Mouse (Mus musculus): Measurements from ENCODE around the gene AU022252. TPM values are rescaled to one million over a fixed set of nuclear protein-coding genes. Genes with fewer than 3 reads are reported as not detected.
A peak's percentile ranks its signal among the peaks of the same experiment; 100 is the strongest.

The AU022252 gene
- total RNA-seq, 2 experiments from 2014 or later: 21.2 to 21.3 TPM

DNA sequence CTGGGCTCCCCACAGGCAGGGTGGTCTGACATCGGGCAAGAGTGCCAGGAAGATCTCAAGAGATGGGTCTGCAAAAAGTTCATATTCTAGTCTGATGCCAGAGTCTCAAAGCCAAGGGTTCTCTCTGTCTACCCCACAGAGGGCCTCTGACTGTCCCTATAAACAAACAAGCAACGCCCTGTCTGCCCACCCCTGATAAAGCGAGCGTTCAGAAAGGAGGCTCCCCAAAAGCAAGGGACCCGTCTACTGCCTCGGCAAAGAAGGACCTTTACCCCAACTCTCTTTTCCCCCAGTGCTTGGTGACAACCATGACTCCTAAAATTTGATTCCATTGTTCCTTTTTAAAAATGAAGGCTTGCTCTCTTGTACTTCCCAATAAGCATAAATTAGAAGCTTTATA, 42.6 kb downstream of the AU022252 start, which contains the start of gene Ermap:
Gene Ermap, minus strand, starts transcription at position 148 of the 400 bp plus-strand sequence.
- no peak for DNase-seq (ENCODE audit: low spot score in 2 of 2)

DNA sequence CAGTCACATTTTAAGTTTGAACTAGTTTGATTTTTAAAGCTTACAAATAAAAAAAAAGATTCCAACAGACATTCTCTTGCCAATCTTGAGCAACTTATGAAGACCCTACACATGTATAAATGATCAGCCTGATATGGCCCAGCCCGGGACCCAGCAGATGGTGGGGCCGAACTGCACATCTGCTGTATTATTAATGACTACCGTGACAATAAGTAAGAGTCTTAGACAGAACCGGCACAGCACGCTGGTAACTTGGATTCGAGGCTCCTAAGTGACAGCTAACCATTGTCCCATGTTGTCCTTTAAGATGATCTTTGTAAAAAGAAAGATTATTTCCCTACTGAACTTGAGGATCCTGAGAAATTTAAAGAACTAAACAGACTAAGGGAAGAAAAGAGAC, 43.1 kb downstream of the AU022252 start:
- no peak for DNase-seq (ENCODE audit: low spot score in 2 of 2)

DNA sequence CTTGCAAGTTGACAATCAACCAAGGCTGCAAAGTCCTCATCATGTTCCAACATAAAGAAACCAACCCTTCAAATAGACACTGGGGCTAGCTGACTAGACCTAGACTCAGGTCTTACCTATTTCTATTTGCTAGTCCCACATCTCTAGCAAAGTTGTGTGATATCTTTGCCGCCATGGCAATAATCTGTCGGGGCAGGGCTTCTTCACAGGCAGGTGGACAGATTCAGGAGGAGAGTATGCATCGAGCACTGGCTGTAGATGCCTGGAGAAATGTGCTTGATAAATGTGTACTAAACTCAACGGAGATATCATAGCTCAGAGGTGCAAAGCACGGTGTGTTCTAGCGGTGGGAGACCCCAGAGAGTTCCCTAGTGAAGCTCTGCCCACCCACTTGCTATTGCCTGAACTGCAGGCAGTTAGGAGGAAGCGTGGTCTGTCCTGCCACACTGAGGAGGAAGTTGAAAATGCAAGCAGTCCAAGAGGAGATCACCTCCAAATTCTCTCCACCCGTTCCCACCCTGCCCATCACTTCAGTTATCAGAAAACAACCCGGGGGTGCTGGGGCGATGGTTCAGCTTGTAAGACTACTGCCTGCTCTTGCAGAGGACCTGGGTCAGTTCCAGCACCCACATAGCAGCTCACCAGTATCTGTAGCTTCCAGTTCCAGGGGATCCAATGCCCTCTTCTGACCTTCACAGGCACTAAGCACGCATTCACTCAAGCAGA, 44.3 kb downstream of the AU022252 start:
- no peak for DNase-seq (ENCODE audit: low spot score in 2 of 2)

DNA sequence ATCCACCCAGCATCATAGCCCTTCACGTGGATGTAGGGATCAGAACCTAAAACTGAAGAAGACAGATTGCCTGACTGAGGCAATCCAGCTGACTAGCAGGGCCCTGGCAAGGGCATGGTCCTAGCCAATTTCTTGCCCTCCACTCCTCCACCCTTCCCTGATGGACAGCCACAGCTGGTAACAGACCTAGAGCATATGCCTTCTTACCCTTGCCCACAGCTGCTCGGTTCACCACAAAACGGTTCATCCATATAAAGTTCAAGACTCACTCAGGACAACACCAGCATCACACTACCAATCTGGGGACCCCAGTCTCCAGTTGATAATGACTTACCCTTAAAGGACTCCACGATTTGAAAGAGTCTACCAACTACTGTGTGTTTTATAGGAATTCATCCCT, 46.7 kb downstream of the AU022252 start:
- DNase-seq (ENCODE audit: low spot score in 2 of 2): no peak

DNA sequence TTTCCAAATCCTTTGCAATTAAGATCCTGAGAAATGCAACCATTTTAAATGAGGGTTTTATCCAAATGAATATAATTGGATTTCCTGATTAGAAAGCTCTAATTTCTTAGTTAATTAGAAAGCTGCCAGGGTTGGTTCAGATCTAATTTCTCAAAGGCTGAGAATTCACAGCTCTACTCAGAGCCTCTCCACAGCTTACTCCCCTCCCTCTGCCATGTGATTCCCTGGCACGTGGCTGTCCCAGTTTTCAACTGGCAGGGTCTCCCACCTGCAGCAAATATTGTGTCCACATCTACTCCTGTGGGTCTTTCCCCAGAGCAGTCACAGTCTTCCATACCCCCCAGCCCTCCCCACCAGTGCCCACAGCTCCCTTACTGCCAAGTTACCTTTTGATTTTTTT, 49.0 kb downstream of the AU022252 start:
- no peak for DNase-seq (ENCODE audit: low spot score in 2 of 2)

DNA sequence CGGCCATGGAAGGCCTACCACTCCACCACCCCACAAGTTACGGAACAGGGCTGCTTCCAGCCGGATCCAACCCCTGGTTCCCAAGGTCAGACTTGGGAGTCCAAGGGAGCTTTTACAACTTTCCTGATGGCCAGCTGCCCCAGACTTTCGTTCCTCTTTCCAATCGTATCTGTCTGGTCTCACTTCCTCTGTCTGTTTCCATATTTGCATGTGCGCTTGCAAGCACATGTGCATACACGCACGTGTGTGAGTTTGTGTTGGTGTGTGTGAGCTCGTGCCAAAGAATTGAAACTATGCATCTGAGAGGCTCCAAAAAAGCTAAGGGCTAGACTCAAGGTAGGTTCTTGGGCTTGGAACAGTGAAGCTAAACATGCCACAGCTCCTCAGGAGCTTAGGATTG, 51.1 kb downstream of the AU022252 start:
- no peak for DNase-seq (ENCODE audit: low spot score in 2 of 2)

DNA sequence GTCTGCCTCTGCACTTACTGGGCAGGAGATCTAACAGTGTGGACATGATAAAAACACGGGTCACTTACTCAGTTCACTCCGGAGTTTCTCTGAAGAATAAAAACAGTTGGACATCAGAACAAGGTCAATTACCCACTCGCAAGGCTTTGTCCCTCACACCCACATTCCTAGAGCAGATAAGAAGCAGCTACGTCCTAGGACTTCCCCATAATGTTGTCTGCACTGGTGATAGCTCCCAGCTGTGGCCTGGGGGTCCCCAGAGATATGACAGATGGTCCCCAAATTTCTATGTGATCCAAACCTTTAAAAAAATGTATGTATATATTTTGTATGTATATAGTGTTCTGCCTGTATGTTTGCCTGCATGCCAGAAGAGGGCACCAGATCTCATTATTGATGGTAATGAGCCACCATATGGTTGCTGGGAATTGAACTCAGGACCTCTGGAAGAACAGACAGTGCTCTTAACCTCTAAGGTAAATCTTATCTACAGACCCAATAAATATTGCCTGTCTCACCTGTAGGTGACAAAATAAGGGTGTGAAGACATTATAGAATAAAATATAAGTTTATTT, 52.3 kb downstream of the AU022252 start:
- DNase-seq (ENCODE audit: low spot score in 2 of 2): no peak

DNA sequence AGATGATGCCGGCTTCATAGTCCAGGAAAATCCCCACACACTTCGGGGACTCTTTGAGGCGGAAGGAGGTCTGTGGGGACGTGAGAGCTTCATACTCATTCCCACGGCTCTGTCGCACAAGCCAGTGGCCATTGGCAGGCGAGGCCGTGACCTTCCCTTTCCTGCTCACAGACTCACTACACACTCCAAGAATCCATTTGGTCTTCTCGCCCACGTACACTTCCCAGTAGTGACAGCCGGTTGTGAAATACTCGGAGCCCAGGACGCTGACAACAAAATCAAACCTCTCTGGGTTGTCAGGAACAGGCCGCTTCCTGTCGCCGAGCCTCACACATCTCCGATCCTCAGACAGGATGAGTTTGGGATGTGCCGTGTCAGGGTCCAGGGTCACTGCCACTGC, 54.2 kb downstream of the AU022252 start:
- DNase-seq (ENCODE audit: low spot score in 2 of 2): no peak

DNA sequence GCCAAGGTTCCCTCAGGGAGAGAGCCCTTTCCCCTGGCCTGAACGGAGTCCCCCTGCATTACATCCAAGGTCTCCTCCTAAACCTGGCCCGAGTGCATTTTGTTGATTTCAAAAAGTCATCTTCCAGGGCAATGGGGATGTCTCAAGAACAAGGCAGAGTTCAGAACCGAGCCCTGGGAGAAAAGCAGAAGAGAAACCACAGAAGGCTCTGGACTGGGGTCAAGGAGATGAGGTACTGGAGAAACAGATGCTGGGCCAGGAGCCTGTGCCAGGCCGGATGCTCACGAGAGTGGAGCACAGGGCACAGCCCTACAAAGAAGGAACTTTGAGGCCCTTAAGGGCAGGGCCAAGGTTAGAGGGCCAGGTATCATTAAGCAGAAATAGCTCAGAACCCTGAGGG, 54.8 kb downstream of the AU022252 start:
- DNase-seq (ENCODE audit: low spot score in 2 of 2): no peak

DNA sequence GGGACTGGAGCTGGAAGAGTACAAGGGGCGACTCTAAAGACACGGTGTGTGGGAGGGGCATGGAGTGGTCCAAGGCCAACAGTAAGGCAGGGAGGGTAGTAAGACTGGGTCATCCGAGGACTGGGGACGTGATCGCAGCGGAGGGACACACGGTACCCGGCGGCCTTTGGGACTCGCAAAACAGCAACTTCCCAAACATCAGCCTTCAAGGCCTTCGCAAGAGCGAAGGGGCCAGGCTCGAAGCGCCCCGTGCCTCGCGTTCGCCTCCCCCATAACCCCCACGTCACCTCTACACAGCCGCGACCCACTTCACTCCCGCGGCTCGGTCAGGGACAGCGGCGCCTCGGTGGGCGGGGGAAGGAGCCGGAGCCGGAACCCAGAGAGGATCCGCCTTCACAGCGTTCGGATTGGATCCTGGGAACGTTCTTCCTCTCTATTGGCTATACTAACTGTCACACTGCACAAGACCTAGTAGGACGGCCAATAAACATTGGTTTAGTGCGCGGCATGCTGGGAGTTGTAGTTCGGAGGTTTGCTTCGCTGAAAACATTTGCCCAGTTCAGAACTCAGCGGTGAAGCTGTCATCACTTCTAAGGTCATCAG, 58.6 kb downstream of the AU022252 start, which contains the start of gene Zfp691:
Gene Zfp691, minus strand, starts transcription at position 345 of the 603 bp plus-strand sequence.
- peak; percentile 82 to 90 for DNase-seq (ENCODE audit: low spot score in 2 of 2)

DNA sequence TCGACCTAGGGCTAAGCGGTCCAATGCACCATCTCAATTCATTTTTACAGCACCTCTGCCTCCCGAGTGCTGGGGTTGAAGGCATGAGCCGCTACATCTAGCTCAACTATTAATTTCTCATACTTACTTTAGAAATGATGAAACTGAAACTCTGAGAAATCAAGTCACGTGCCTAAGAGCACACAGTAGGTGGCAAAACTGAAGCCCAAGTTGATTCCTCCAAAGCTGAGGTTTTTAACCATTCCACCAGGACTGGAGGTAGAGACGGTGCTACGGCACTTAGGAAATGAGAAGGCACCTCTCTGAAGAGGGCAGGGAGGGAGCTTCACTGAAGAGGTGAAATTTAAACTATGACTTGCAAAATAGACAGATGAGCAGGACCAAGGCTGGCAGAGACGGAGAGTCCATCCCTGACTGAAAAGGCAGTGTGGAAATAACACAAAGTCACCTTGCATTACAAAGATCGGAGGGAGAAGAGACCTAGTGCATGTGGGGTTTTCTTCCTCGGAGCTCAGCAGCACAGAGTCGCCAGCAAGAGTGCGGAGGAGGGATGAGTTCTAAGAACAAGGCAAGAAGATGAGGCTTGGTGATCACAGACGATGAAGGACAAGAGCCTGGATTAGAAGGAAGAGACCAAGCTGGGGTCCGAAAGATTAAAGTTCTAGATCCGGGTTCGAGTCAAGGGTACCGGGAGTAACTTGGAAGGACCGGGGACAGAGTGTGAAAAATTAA, 59.4 kb downstream of the AU022252 start:
- no peak for DNase-seq (ENCODE audit: low spot score in 2 of 2)

DNA sequence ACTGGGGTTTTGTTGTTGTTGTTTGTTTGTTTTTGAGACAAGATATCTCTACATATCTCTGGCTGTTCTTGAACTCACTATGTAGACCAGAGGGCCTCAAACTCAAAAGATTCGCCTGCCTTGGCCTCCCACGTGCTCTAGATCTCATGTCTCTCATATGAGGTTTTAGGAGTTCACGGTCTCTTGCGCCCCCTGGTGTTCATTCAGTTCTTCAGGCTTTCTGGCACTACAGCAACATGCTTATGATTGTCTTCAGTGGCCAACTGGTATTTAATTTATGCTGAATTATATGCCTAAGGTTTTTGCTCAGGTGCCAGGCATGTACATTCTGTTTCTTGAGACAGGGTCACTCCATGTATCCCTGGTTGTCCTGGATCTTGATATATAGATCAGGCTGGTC, 64.8 kb downstream of the AU022252 start:
- DNase-seq (ENCODE audit: low spot score in 2 of 2): peak; percentile 66 to 77

DNA sequence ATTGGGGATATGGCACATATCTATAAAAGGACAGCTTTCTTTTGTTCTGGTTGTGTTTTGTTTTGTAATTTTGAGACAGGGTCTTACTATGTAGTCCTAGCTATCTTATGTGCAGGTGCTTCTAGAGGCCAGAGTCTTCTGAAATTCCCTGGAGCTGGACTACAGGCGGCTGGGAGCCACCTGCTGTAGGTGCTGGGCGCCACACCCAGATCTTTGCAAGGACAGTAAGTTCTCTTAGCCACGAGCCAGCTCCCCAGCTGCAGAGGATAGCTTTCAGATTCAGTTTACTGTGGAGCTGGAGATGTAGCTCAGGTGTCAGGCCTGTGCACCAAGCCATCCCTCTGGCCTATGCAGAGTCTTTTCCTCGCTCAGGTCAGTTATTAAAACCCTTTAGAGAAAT, 65.4 kb downstream of the AU022252 start:
- no peak for DNase-seq (ENCODE audit: low spot score in 2 of 2)

DNA sequence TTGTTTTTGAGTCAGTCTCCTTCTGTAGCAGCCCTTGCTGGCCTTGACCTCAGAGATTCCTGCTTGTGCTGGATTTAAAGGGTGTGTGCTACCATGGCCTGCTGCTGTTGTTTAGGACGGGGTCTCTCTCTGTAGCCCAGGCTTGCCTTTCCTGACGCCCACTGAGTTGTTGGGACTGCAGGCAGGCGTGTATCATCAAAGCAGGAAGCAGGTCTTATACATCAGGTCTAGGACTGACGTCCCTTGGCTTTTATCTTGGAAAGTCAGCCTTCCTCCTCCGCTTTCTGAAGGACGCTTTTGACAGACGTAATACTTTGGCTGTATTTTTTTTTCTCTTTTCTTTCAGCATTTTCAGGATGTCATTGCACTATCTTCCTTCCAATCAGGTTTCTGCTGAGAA, 66.6 kb downstream of the AU022252 start:
- DNase-seq (ENCODE audit: low spot score in 2 of 2): no peak

DNA sequence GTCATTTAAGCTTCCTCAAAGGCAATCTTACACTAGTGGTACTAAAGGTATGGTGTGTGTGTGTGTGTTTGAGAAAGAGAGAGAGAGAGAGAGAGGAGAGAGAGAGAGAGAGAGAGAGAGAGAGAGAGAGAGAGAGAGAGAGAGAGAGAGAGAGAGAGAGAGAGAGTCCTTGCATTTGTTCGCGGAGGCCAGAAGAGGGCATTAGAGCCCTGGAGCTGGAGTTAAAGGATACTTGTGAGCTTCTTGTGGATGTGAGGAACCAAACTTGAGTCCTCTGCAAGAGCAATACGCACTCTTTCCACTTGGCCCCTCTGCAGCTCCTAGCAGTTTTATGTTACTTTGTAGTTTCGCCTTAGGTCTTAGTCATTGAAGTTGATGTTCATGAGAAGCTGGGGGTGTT, 69.5 kb downstream of the AU022252 start:
- no peak for DNase-seq (ENCODE audit: low spot score in 2 of 2)

DNA sequence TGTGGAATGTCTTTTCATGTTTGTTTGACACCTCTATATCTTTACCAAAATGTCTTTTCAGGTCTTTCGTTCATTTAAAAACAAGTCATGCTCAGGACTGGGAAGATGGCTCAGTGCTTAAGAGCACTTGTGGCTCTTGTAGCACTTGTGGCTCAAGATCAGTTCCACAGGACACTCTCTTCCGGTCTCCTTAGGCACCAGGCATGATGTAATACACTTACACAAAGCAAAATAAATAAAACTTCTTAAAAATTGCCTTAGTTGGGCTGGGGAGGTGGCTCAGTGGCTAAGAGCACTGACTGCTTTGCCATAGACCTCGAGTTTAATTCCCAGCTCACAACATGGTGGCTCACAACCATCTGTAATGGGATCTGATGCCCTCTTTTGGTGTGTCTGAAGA, 71.2 kb downstream of the AU022252 start:
- no peak for DNase-seq (ENCODE audit: low spot score in 2 of 2)

DNA sequence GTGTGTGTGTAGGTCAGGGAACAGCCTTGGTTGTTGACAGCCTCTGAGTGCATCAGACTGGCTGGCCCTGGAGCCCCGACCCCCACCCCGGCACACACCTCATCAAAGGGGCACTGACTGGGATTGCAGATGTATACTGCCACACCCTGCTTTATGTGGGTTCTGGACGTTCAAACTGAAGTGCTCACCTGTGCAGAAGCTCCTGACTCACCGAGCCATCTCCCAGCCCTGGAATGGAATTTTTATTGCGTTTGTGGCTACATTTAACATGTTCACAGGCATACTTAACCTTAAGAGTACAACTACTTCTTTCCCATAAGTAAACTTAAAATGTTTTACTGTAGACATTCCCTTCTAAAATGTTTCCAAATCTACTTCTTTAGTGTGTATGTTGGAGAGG, 74.6 kb downstream of the AU022252 start:
- DNase-seq (ENCODE audit: low spot score in 2 of 2): no peak

DNA sequence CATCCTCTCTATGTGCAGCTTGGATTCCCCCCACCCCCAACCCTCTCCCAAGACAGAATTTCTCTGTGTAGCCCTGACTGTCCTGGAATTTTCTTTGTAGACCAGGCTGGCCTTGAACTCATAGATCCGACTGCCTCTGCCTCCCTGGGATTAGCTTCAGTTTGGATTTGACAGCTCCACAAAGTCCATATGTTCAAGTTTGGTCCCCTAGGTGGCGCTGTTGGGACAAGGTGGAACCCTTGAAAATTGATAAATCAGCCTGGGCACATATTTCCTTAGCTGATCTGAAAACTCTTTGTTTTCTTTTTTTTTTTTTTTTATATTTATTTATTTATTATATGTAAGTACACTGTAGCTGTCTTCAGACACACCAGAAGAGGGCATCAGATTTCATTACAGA, 75.3 kb downstream of the AU022252 start:
- peak in 1 of 2 experiments; percentile 61 for DNase-seq (ENCODE audit: low spot score in 2 of 2)

Measured in gastrocnemius, postnatal 4 days (tissue).